Mouse (Mus musculus): ENCODE measurements at regions not wholly inside any gene's neighbourhood (a gene's known extent, or its start where the extent isn't known, plus 50 kb on each side); places are given as distances from the start of the nearest gene placed in this dataset.
A peak's percentile ranks its signal among the peaks of the same experiment; 100 is the strongest.

- DNase-seq: peak; percentile 28
These were observed 501.5 kb downstream of the Tusc1 start for GRCm38 (mm10) chr4:92833835-92834234.

GRCm38 (mm10) chr4:92831181-92831715 lies 504.1 kb downstream of the Tusc1 start:
- DNase-seq: no peak

- no peak for DNase-seq
These were observed 507.5 kb downstream of the Tusc1 start for GRCm38 (mm10) chr4:92827831-92828230.

- DNase-seq: no peak
These were observed 507.9 kb downstream of the Tusc1 start for GRCm38 (mm10) chr4:92827405-92827804.

GRCm38 (mm10) chr4:92826981-92827380 lies 508.3 kb downstream of the Tusc1 start:
- no peak for DNase-seq

GRCm38 (mm10) chr4:92788157-92788556 lies 547.2 kb downstream of the Tusc1 start:
- DNase-seq: no peak

GRCm38 (mm10) chr4:92778076-92778475 lies 557.2 kb downstream of the Tusc1 start:
- DNase-seq: no peak

GRCm38 (mm10) chr4:92748070-92748469 lies 556.5 kb upstream of the Gm12666 start:
- DNase-seq: no peak

GRCm38 (mm10) chr4:92746233-92746632 lies 554.7 kb upstream of the Gm12666 start:
- DNase-seq: peak; percentile 8

GRCm38 (mm10) chr4:92702755-92703154 lies 511.2 kb upstream of the Gm12666 start:
- no peak for DNase-seq

All from retina, postnatal 1 day (tissue).